Mouse (Mus musculus) spleen, adult 2 months (tissue): ENCODE data around the gene Frs3. TPM values are rescaled to one million over a fixed set of nuclear protein-coding genes. Genes with fewer than 3 reads are reported as not detected.

Experiments used
- DNase-seq, 2 experiments: peaks; one replicate each; pipeline versions ENCODE4 v3.0.0 to v3.0.0-alpha.2; 2012 to 2021; ENCODE audit warnings: low spot score in 2 of 2, low read depth in 1 of 2
- H3K27ac ChIP-seq: fragments of 200-500 bp; 2 replicates; pipeline ENCODE4 v1.5.1; 2012; ENCODE audit warnings: low read length, inconsistent platforms; ENCODE audit not compliant: insufficient read depth
- H3K27me3 ChIP-seq: fragments of 200-500 bp; 2 replicates; pipeline ENCODE4 v1.6.1; 2012; ENCODE audit warnings: mild to moderate bottlenecking, moderate library complexity, low read length, inconsistent platforms; ENCODE audit not compliant: control insufficient read depth, insufficient read depth
- H3K36me3 ChIP-seq: fragments of 200-500 bp; 2 replicates; pipeline ENCODE4 v1.6.1; 2012; ENCODE audit warnings: mild to moderate bottlenecking, low read length, inconsistent platforms; ENCODE audit not compliant: control insufficient read depth, insufficient read depth
- H3K4me1 ChIP-seq: fragments of 200-500 bp; 2 replicates; pipeline ENCODE4 v1.6.1; 2011; ENCODE audit warnings: inconsistent platforms; ENCODE audit not compliant: control insufficient read depth, insufficient read depth, insufficient read length
- H3K4me3 ChIP-seq: fragments of 200-500 bp; 2 replicates; pipeline ENCODE4 v1.5.1; 2011; ENCODE audit warnings: mild to moderate bottlenecking, inconsistent platforms; ENCODE audit not compliant: insufficient read depth, insufficient read length; ENCODE audit errors: extremely low read depth
- CTCF ChIP-seq: fragments of 200-500 bp; IDR thresholded peaks from 2 replicates; pipeline ENCODE4 v1.5.1; 2011; ENCODE audit warnings: mild to moderate bottlenecking, inconsistent platforms; ENCODE audit not compliant: insufficient read depth, insufficient read length, insufficient replicate concordance; ENCODE audit errors: extremely low read depth
- POLR2A ChIP-seq: fragments of 200-500 bp; IDR thresholded peaks from 2 replicates; pipeline ENCODE4 v1.6.1; 2011; ENCODE audit warnings: low read depth, low read length, inconsistent platforms
- WGBS: fragments of 180-500 bp; shearing (Covaris S2); methylation state at CpG from one replicate; pipeline ENCODE4 v1.1.7; 2018; 5-methylcytosine and 5-hydroxymethylcytosine counted together
- polyA plus RNA-seq: library from polyadenylated mRNA; depleted of rRNA; stranded (reverse); fragments of >200 nt; gene quantifications from 2 replicates; pipeline ENCODE4 v1.2.3, GENCODE M21; 2012

Frs3 gene
- polyA plus RNA-seq, 1 experiment: 4.7 TPM

GRCm38 (mm10) chr17:47730633-47731575 lies 42.1 kb downstream of the Frs3 start:
- Histone ChIP-seq H3K36me3 (no peaks in the 10 kb centered on the region), H3K4me1 (no peaks in the 10 kb centered on the region), H3K4me3 (no peak overlapping the region), H3K27ac (no peak overlapping the region), H3K27me3 (no peaks in the 10 kb centered on the region)
- DNase-seq: no peak
- 80% methylated on average over 24 of the region's 24 CpGs for WGBS
- TF ChIP-seq POLR2A: no peak
- TF ChIP-seq CTCF: no peak

- H3K4me3 ChIP-seq: no peak overlapping the region
- peaks cover 9% of the 10 kb centered on the region; the same call in 1 of the 2 replicates for H3K4me1 ChIP-seq
- H3K36me3 ChIP-seq: no peaks in the 10 kb centered on the region
- WGBS: 92% methylated on average over 14 of the region's 14 CpGs
- no peak for DNase-seq
- H3K27me3 ChIP-seq: no peaks in the 10 kb centered on the region
- no peak overlapping the region for H3K27ac ChIP-seq
- TF ChIP-seq POLR2A (no peak), CTCF (no peak)
Observed at GRCm38 (mm10) chr17:47735553-47736100, 46.8 kb downstream of the Frs3 start.

GRCm38 (mm10) chr17:47736856-47737255 lies 48.0 kb downstream of the Frs3 start, which contains the start of gene Tfeb:
Gene Tfeb, plus strand, starts transcription at chr17:47737030.
- DNase-seq: peak; percentile 79 to 98
- Histone ChIP-seq H3K4me3 (peak within 1 kb of the TSS; percentile 82), H3K27me3 (no peaks in the 10 kb centered on the region), H3K36me3 (no peaks in the 10 kb centered on the region), H3K27ac (peak within 1 kb of the TSS; percentile 98), H3K4me1 (peaks cover 18% of the 10 kb centered on the region; the same call in 1 of the 2 replicates)
- peak; percentile 93 for TF ChIP-seq CTCF
- peak; percentile 54 for TF ChIP-seq POLR2A
- under 1% methylated on average over 37 of the region's 47 CpGs for whole genome bisulfite sequencing

- peak overlapping the region; percentile 82 for H3K4me3 ChIP-seq
- H3K27me3 ChIP-seq: no peaks in the 10 kb centered on the region
- H3K27ac ChIP-seq: peak overlapping the region; percentile 98
- WGBS: under 1% methylated on average over 50 of the region's 60 CpGs
- TF ChIP-seq CTCF (no peak), POLR2A (peak; percentile 37)
- no peaks in the 10 kb centered on the region for H3K36me3 ChIP-seq
- peak; percentile 75 to 90 for DNase-seq
- H3K4me1 ChIP-seq: peaks cover 21% of the 10 kb centered on the region; the same call in 1 of the 2 replicates
Observed at GRCm38 (mm10) chr17:47737271-47738065, 48.6 kb downstream of the Frs3 start.

- H3K27me3 ChIP-seq: no peaks in the 10 kb centered on the region
- H3K36me3 ChIP-seq: no peaks in the 10 kb centered on the region
- H3K27ac ChIP-seq: peak overlapping the region; percentile 98
- 1% methylated on average over 50 of the region's 61 CpGs for WGBS
- TF ChIP-seq POLR2A (peak; percentile 6; the same call in 1 of the 2 replicates), CTCF (no peak)
- peak overlapping the region; percentile 82 for H3K4me3 ChIP-seq
- DNase-seq: peak; percentile 66 to 93
- peaks cover 26% of the 10 kb centered on the region; the same call in 1 of the 2 replicates for H3K4me1 ChIP-seq
Observed at GRCm38 (mm10) chr17:47738066-47738878, 49.4 kb downstream of the Frs3 start.
